Mouse (Mus musculus) G1E (cell line): ENCODE measurements around the gene Slain2. TPM values are rescaled to one million over a fixed set of nuclear protein-coding genes. Genes with fewer than 3 reads are reported as not detected.

ENCODE experiments used
- ATAC-seq: 2 replicates; pipeline ENCODE4 v1.8.0; 2016; ENCODE audit warnings: mild to moderate bottlenecking; ENCODE audit not compliant: insufficient number of reproducible peaks, poor library complexity, low FRiP score, severe bottlenecking; ENCODE audit errors: extremely low read depth
- DNase-seq: peaks from one replicate; pipeline ENCODE4 v3.0.0; 2012; ENCODE audit warnings: low spot score
- H3K27me3 ChIP-seq: 2 replicates; pipeline ENCODE4 v1.6.1; 2012; ENCODE audit warnings: mild to moderate bottlenecking, low read length, inconsistent platforms; ENCODE audit not compliant: insufficient read depth
- H3K36me3 ChIP-seq: replicated peaks from 2 replicates; pipeline ENCODE3; 2012; ENCODE audit warnings: mild to moderate bottlenecking, inconsistent platforms
- H3K4me1 ChIP-seq: 2 replicates; pipeline ENCODE4 v1.6.1; 2012; ENCODE audit warnings: low read depth, low read length, inconsistent platforms, mixed read lengths; ENCODE audit not compliant: insufficient read depth
- H3K4me3 ChIP-seq: 2 replicates; pipeline ENCODE4 v1.5.1; 2012; ENCODE audit warnings: low read depth, mild to moderate bottlenecking, inconsistent platforms, low read length, moderate library complexity, mixed read lengths
- H3K9me3 ChIP-seq: replicated peaks from 2 replicates; pipeline ENCODE4 v1.6.1; 2012; ENCODE audit warnings: inconsistent platforms
- CTCF ChIP-seq: IDR thresholded peaks from 2 replicates; pipeline ENCODE4 v1.5.1; 2012; ENCODE audit warnings: low read depth, low read length, inconsistent platforms, mixed read lengths
- GATA1 ChIP-seq: IDR thresholded peaks from 2 replicates; pipeline ENCODE4 v1.6.1; 2012; ENCODE audit warnings: borderline replicate concordance, low read length, inconsistent platforms, mixed read lengths
- GATA2 ChIP-seq: IDR thresholded peaks from 2 replicates; pipeline ENCODE4 v1.6.1; 2012; ENCODE audit warnings: low read depth, low read length, inconsistent platforms, borderline replicate concordance
- POLR2AphosphoS5 ChIP-seq: IDR thresholded peaks from 2 replicates; pipeline ENCODE4 v1.6.1; 2012; ENCODE audit warnings: low read depth, low read length, inconsistent platforms; ENCODE audit not compliant: insufficient replicate concordance
- TAL1 ChIP-seq: conservative IDR thresholded peaks from 2 replicates; pipeline ENCODE4 v1.6.1; 2012; ENCODE audit warnings: low read depth, low read length, inconsistent platforms, mixed read lengths
- polyA plus RNA-seq: library from polyadenylated mRNA; stranded (reverse); fragments of >175 nt; gene quantifications from 2 replicates; pipeline ENCODE4 v1.2.3, GENCODE M21; 2012
- total RNA-seq, 2 experiments: library from RNA; stranded (forward) in 1 of 2; stranded (reverse) in 1 of 2; fragments of 200-1000 nt in 1 of 2; fragments of >200 nt in 1 of 2; fragmentation: Nextera tagmentation in 1 of 2; gene quantifications; 2 replicates each; pipeline ENCODE4 v1.2.3; 2014 to 2017

The Slain2 gene
- total RNA-seq (2014; fragmentation: Nextera tagmentation): 42.4 and 66.4 TPM in 2 replicates
- total RNA-seq (2017): 26.2 and 30.4 TPM in 2 replicates
- polyA plus RNA-seq: 7.7 and 9.2 TPM in 2 replicates

GRCm38 (mm10) chr5:72913648-72914557 is at the start of gene Slain2:
Gene Slain2, plus strand, starts transcription at chr5:72914304.
- ATAC-seq: peak; percentile 84
- Histone ChIP-seq H3K4me3 (peak within 1 kb of the TSS; percentile 97), H3K36me3 (peaks cover 3% of the 10 kb centered on the region), H3K27me3 (0 out of 2 replicates have a peak, but pooled peaks cover 2% of the 10 kb centered on the region), H3K4me1 (peaks cover 47% of the 10 kb centered on the region), H3K9me3 (no peaks in the 10 kb centered on the region)
- peak; percentile 99 for DNase-seq
- TF ChIP-seq CTCF (no peak), GATA2 (no peak), POLR2AphosphoS5 (no peak), TAL1 (no peak), GATA1 (no peak)

GRCm38 (mm10) chr5:72864654-72865178 is 49.4 kb upstream of the Slain2 start:
- DNase-seq (no peak), ATAC-seq (no peak)
- H3K36me3 ChIP-seq: peaks cover 25% of the 10 kb centered on the region
- peaks cover 31% of the 10 kb centered on the region for H3K27me3 ChIP-seq
- H3K4me3 ChIP-seq: peak overlapping the region; percentile 52; the same call in 1 of the 2 replicates
- H3K4me1 ChIP-seq: peaks cover 70% of the 10 kb centered on the region
- TF ChIP-seq CTCF (no peak), POLR2AphosphoS5 (no peak), TAL1 (no peak), GATA2 (no peak), GATA1 (no peak)
- H3K9me3 ChIP-seq: peaks cover 3% of the 10 kb centered on the region; the same call in 1 of the 2 replicates

- H3K4me1 ChIP-seq: peaks cover 74% of the 10 kb centered on the region
- peaks cover 31% of the 10 kb centered on the region for H3K27me3 ChIP-seq
- peak; percentile 36; the same call in 1 of the 2 replicates for TF ChIP-seq TAL1
- no peak for TF ChIP-seq GATA2
- H3K36me3 ChIP-seq: peaks cover 14% of the 10 kb centered on the region
- peaks cover 4% of the 10 kb centered on the region for H3K9me3 ChIP-seq
- peak overlapping the region; percentile 0; the same call in 1 of the 2 replicates for H3K4me3 ChIP-seq
- no peak for DNase-seq
- ATAC-seq: no peak
Observed at GRCm38 (mm10) chr5:72866260-72866905, 47.7 kb upstream of the Slain2 start.

- Histone ChIP-seq H3K27me3 (peaks cover 29% of the 10 kb centered on the region), H3K9me3 (peaks cover 4% of the 10 kb centered on the region), H3K36me3 (peaks cover 12% of the 10 kb centered on the region), H3K4me1 (peaks cover 68% of the 10 kb centered on the region), H3K4me3 (peak overlapping the region; percentile 80)
- TF ChIP-seq CTCF (no peak), POLR2AphosphoS5 (no peak), GATA1 (no peak), TAL1 (no peak), GATA2 (no peak)
- no peak for DNase-seq
- no peak for ATAC-seq
Observed at GRCm38 (mm10) chr5:72867036-72867672, 47.0 kb upstream of the Slain2 start.

- H3K4me1 ChIP-seq: peaks cover 74% of the 10 kb centered on the region
- H3K4me3 ChIP-seq: peak within 1 kb of the TSS; percentile 80
- DNase-seq: peak; percentile 61
- H3K36me3 ChIP-seq: peaks cover 7% of the 10 kb centered on the region
- peaks cover 4% of the 10 kb centered on the region for H3K9me3 ChIP-seq
- peaks cover 27% of the 10 kb centered on the region for H3K27me3 ChIP-seq
- peak; percentile 70 for ATAC-seq
- TF ChIP-seq TAL1 (no peak), GATA1 (no peak), CTCF (no peak), POLR2AphosphoS5 (no peak), GATA2 (no peak)
Observed at GRCm38 (mm10) chr5:72868091-72868875, 45.8 kb upstream of the Slain2 start, which contains the start of gene Tec. Gene Tec, minus strand, starts transcription at chr5:72868483.
